Mouse (Mus musculus) stomach, embryonic 16.5 days (tissue): ENCODE measurements around the gene Grm8. TPM values are rescaled to one million over a fixed set of nuclear protein-coding genes. Genes with fewer than 3 reads are reported as not detected.

ENCODE experiments used
- ATAC-seq: fragments of 200-750 bp; cut with Nextera tagmentation; 2 replicates; pipeline ENCODE4 v1.8.0; 2017; ENCODE audit warnings: moderate number of reproducible peaks, moderate TSS enrichment; ENCODE audit not compliant: insufficient read depth, low FRiP score
- H3K27ac ChIP-seq: fragments of 300-500 bp; sonication (generic); 2 replicates; pipeline ENCODE4 v1.5.1; 2014; ENCODE audit warnings: low read length
- H3K27me3 ChIP-seq: fragments of 300-500 bp; sonication (generic); 2 replicates; pipeline ENCODE4 v1.6.1; 2014; ENCODE audit warnings: low read length, control low read depth, mixed read lengths; ENCODE audit not compliant: control insufficient read depth, insufficient read depth
- H3K36me3 ChIP-seq: fragments of 300-500 bp; sonication (generic); 2 replicates; pipeline ENCODE4 v1.6.1; 2014; ENCODE audit warnings: low read length; ENCODE audit not compliant: control insufficient read depth, insufficient read depth
- H3K4me1 ChIP-seq: fragments of 300-500 bp; sonication (generic); 2 replicates; pipeline ENCODE4 v1.6.1; 2014; ENCODE audit warnings: low read length, control low read depth, mixed read lengths; ENCODE audit not compliant: control insufficient read depth, insufficient read depth
- H3K4me2 ChIP-seq: fragments of 300-500 bp; sonication (generic); 2 replicates; pipeline ENCODE4 v1.6.1; 2014; ENCODE audit warnings: low read depth, low read length, mixed read lengths
- H3K4me3 ChIP-seq: fragments of 300-500 bp; sonication (generic); replicated peaks from 2 replicates; pipeline ENCODE4 v1.5.1; 2014; ENCODE audit warnings: mild to moderate bottlenecking, low read length
- H3K9ac ChIP-seq: fragments of 300-500 bp; sonication (generic); 2 replicates; pipeline ENCODE4 v1.6.1; 2014; ENCODE audit warnings: low read length
- H3K9me3 ChIP-seq: fragments of 300-500 bp; sonication (generic); replicated peaks from 2 replicates; pipeline ENCODE4 v1.6.1; 2016; ENCODE audit warnings: low read length, control low read depth; ENCODE audit not compliant: control insufficient read depth
- WGBS: fragments of 180-500 bp; shearing (Covaris S2); extraction: QIAGEN DNeasy Blood & Tissue Kit; methylation state at CpG from one replicate; pipeline ENCODE4 v1.1.7; 2014; 5-methylcytosine and 5-hydroxymethylcytosine counted together
- polyA plus RNA-seq: library from polyadenylated mRNA; unstranded; fragments of >200 nt; fragmentation: Nextera tagmentation; extraction: Ambion mirVana; gene quantifications from 2 replicates; pipeline ENCODE4 v1.2.1, GENCODE M21; 2015

The Grm8 gene
- polyA plus RNA-seq, 1 experiment from 2014 or later, result 1.6 TPM

DNA sequence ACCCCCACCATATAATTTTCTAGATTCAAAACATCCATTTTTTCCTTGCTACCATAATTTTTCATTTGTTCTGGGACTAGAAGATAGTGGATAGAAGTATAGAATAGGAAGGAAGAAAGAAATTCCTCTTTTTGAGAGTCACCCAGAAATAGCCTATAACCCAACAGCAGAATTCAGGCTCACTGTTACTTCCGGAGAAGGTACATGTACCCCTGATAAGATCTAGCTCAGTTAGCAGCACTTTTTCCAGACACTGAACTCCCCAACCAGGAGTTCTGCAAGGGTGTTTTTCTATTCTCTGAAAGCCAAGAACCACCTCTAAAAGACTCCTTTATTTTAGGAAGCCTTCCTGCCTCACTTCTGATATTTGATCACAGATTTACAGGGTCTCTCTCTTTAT is 816.4 kb downstream of the Grm8 start:
- no peak overlapping the region for H3K4me2 ChIP-seq
- H3K27me3 ChIP-seq, result no peaks in the 10 kb centered on the region
- ATAC-seq, result no peak
- no peaks in the 10 kb centered on the region for H3K36me3 ChIP-seq
- H3K9me3 ChIP-seq, result no peaks in the 10 kb centered on the region
- WGBS, result 81% methylated on average over 1 of the region's 1 CpGs
- H3K27ac ChIP-seq, result no peak overlapping the region
- H3K4me1 ChIP-seq, result no peaks in the 10 kb centered on the region; the same call in 1 of the 2 replicates
- H3K9ac ChIP-seq, result no peak overlapping the region
- H3K4me3 ChIP-seq, result no peak overlapping the region

DNA sequence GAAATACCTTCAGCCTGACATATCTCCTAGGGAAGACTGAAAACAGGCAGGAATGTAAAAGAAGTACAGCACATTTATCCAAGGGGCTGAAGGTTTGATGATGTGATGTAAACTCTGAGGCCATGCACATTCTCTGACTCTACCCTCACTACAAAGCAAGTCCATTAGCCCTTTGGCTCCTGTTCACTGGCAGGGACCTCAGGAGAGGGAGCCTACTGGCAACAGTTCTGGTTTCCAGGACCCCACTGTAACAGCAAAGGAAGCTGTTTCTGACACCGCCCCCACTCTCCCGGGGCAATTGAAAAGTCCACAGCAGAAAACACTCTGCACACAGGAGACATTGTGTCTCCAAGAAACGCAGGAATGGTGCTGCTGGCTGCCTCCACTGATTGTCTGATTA is 817.6 kb downstream of the Grm8 start:
- no peak overlapping the region for H3K9ac ChIP-seq
- no peaks in the 10 kb centered on the region for H3K36me3 ChIP-seq
- 40% methylated on average over 3 of the region's 3 CpGs for WGBS
- no peak overlapping the region for H3K4me2 ChIP-seq
- H3K9me3 ChIP-seq, result no peaks in the 10 kb centered on the region
- H3K27ac ChIP-seq, result no peak overlapping the region
- H3K4me1 ChIP-seq, result no peaks in the 10 kb centered on the region; the same call in 1 of the 2 replicates
- H3K4me3 ChIP-seq, result no peak overlapping the region
- no peaks in the 10 kb centered on the region for H3K27me3 ChIP-seq
- ATAC-seq, result no peak

DNA sequence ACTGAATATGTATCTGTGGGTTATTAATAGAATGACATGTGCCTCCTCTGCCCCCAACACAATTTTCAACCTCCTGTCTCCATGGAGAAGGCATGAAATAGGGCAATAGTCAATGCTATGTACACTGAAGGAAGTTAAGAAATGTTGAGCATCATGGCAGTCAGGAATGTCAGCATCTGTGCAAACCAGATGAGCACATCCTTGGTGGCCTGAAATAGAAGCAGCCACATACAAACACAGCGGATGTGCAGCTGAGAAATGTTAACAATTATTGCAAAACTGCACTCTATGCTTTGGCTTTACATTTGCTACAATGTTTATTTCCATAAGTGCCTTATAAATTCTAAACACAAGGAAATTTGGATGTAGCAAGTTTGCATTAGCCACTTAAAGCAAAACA is 819.0 kb downstream of the Grm8 start:
- H3K9me3 ChIP-seq, result no peaks in the 10 kb centered on the region
- H3K4me2 ChIP-seq, result no peak overlapping the region
- H3K36me3 ChIP-seq, result no peaks in the 10 kb centered on the region
- H3K27me3 ChIP-seq, result no peaks in the 10 kb centered on the region
- no peak overlapping the region for H3K27ac ChIP-seq
- H3K4me3 ChIP-seq, result no peak overlapping the region
- H3K9ac ChIP-seq, result no peak overlapping the region
- WGBS, result 49% methylated on average over 1 of the region's 1 CpGs
- ATAC-seq, result no peak
- no peaks in the 10 kb centered on the region; the same call in 1 of the 2 replicates for H3K4me1 ChIP-seq

DNA sequence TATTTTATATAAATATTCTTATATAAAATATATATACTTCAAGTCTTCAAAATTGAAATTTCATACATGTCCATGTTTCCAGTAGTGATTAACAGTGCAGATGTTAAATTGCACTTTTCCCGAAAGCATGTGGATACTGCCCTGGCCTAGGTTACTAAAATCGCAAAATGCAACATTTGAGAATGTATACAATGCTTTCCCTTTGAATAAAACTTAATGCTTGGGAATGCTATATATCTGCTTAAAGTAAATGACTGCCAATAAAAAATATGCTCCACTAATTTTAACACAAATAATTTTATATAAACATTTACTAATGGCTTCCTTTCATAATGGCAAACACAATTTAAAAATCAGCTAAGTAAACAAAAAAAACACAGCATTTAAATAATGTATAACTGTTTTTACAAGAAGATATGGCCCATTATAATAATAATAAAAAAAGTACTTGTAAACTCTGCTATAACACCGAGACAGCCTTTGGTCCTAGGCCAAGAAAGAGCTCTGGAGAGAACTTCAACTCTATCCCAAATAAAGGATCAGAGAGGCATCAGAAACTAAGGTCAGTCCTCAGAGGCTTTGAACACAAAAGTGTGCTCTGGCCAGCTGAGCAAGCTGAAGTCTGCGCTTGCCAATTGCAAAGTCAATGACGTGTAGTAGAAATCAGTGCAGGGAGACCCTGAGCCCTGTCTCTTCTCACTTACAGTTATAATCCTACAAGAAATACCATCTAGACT is 820.5 kb downstream of the Grm8 start:
- 58% methylated on average over 5 of the region's 5 CpGs for WGBS
- Histone ChIP-seq H3K36me3 (no peaks in the 10 kb centered on the region), H3K27me3 (no peaks in the 10 kb centered on the region), H3K9me3 (no peaks in the 10 kb centered on the region), H3K9ac (no peak overlapping the region), H3K27ac (peak overlapping the region; percentile 68), H3K4me3 (no peak overlapping the region), H3K4me1 (no peaks in the 10 kb centered on the region; the same call in 1 of the 2 replicates), H3K4me2 (no peak overlapping the region)
- ATAC-seq, result no peak

DNA sequence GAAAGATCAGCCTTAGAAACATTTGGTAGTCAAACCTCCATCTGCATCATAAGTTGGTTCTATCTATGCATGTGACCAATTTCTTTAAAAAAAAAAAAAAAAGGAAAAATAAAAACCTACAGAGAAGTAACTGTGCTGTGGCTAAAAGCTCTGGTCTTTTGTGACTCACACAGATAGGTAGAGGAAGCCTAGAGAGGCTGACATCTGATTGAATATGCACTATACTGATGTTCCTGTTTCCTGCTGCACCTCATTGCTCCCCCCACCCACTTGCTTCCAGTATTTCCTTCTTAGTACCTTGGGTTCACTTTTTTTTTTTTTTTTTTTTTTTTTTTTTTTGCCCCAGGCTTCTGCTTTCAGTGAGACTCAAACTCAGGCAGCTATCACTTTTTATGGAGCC is 824.6 kb downstream of the Grm8 start:
- Histone ChIP-seq H3K4me3 (no peak overlapping the region), H3K9ac (no peak overlapping the region), H3K27ac (no peak overlapping the region), H3K9me3 (no peaks in the 10 kb centered on the region), H3K36me3 (no peaks in the 10 kb centered on the region), H3K4me1 (no peaks in the 10 kb centered on the region), H3K27me3 (no peaks in the 10 kb centered on the region), H3K4me2 (no peak overlapping the region)
- no peak for ATAC-seq

DNA sequence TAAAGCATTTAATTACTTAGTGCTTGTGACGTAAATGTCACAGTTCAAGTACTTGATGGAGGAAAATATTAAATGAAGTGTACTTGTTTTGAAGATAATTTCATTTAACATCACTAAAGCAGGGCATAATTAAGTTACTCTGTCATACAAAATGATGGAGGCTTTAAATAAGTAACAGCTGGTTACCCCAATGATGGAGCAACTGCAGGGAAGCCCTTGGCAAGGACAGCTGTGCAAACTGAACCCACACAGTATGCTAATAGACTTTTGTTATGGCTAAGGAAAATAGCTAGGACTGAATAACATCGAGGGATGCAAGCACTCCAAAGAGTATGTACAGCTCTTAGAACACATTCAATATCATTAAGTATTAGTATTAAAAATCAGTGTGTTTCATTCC is 829.6 kb downstream of the Grm8 start:
- ATAC-seq, result no peak
- no peak overlapping the region for H3K9ac ChIP-seq
- no peak overlapping the region for H3K4me2 ChIP-seq
- H3K9me3 ChIP-seq, result no peaks in the 10 kb centered on the region
- H3K36me3 ChIP-seq, result no peaks in the 10 kb centered on the region
- no peak overlapping the region for H3K4me3 ChIP-seq
- WGBS, result 59% methylated on average over 2 of the region's 2 CpGs
- no peaks in the 10 kb centered on the region for H3K4me1 ChIP-seq
- H3K27me3 ChIP-seq, result no peaks in the 10 kb centered on the region
- no peak overlapping the region for H3K27ac ChIP-seq

DNA sequence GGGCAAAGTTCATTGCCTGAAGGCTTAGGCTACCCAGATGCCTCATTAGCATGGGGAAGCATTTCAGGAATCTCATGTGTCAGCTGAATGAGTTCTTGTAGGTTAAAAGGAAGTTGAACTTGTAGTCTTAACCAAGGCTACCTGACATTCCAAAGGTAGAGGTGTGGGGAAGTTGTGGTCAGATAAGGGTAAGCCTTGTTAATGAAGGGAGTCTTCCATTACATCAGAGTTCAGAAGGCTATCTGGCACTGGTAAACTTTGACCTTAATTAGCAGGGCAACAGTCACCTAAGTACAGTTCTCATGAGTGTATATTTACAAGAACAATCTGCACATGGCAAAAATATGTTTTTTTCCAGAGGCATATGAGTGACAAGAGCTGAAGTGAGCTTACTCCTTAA is 870.0 kb downstream of the Grm8 start:
- Histone ChIP-seq H3K4me1 (no peaks in the 10 kb centered on the region), H3K4me2 (no peak overlapping the region), H3K36me3 (no peaks in the 10 kb centered on the region), H3K9ac (no peak overlapping the region), H3K27me3 (no peaks in the 10 kb centered on the region), H3K4me3 (no peak overlapping the region), H3K27ac (no peak overlapping the region), H3K9me3 (no peaks in the 10 kb centered on the region)
- ATAC-seq, result no peak; the same call in 1 of the 2 replicates

DNA sequence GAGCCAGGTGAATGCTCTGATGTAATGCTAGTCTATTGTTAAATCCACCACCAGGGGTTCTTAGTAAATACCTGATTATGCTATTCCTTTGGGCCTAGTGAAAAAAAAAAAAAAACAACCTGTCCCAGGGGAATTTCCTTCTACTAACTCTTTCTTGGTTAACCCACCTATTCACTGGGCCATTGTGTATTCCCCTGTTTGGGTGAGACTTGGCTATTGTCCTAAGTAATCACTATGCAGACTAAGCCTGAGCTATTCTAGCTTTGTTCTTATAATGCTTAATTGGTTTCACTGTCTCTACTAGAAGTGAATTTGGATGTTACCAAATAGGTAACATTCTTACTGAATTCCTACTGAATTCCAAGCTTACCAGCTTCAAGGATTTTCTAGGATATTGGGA is 872.4 kb downstream of the Grm8 start:
- no peak overlapping the region for H3K27ac ChIP-seq
- no peak for ATAC-seq

DNA sequence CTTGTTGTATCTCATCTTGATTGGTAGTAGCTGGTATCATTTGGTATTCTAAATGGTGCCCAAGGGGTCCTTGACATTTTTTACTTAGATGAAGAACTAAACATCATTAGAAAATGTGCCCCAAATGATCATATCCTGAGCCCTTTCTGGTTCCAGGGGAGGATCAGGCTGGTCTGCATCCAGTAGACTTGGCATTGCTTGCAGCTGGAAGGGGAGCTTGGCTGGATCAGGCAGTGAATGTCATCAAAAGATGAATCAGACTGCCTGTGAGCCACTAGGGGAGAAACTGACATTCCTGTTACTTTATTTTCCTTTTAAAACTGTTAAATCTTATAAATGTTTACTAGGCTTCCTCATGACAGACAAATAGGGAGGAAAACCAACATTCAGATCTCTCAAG is 894.6 kb downstream of the Grm8 start:
- Histone ChIP-seq H3K36me3 (no peaks in the 10 kb centered on the region), H3K4me2 (no peak overlapping the region), H3K4me1 (no peaks in the 10 kb centered on the region), H3K4me3 (no peak overlapping the region), H3K9ac (no peak overlapping the region), H3K27me3 (no peaks in the 10 kb centered on the region), H3K9me3 (no peaks in the 10 kb centered on the region), H3K27ac (no peak overlapping the region)
- no peak for ATAC-seq

More for the DNA sequence above, 872.4 kb downstream of the Grm8 start:
- Histone ChIP-seq H3K4me1 (no peaks in the 10 kb centered on the region), H3K4me2 (no peak overlapping the region), H3K9ac (no peak overlapping the region), H3K9me3 (no peaks in the 10 kb centered on the region), H3K4me3 (no peak overlapping the region), H3K36me3 (no peaks in the 10 kb centered on the region), H3K27me3 (no peaks in the 10 kb centered on the region)
